Mouse (Mus musculus) kidney, adult 18-20 months (tissue): ENCODE results near the gene Gm20388.

ENCODE experiments used
- DNase-seq: peaks from one replicate; pipeline ENCODE4 v3.0.0; 2021

Gene Gm20388

DNA sequence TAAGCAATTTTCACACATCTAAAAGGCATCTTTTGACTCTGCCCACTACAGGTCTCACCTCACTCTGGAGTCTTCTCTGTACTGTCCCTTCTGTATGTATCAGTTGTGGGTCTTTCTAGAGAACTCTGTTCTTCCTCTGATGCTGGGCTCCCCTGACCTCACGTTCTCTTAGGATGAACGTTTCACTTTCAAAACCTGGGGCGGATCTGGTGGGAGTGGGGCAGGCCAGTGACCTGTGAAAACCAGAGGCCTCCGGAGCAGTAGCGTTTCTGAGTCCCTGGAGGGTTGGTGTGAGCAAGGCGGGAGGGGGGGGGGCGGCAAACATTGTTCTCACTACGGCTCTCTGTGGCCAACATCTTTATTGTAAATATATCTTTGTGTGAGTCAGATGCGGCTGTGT is 2147.9 kb downstream of the Gm20388 start:
- DNase-seq: no peak

DNA sequence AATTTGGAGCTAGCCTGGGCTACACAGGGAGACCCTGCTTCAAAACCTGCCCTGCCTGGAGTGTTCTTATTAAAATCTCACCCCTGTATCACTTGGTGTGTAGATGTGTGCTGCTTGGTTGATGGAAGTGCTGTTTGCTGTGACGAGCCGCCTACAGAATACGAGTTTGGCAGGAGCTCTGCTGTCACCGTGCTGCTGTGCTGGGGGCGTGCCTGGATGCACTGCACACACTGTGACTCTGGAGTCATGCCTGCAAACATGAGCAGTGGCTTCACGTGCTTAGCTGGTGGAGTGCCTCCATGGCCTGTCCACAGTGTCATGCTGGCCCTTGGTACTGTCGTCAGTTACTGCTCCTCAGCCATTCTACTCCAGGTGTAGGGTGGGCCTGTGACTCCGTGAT is 2148.3 kb downstream of the Gm20388 start:
- no peak for DNase-seq

DNA sequence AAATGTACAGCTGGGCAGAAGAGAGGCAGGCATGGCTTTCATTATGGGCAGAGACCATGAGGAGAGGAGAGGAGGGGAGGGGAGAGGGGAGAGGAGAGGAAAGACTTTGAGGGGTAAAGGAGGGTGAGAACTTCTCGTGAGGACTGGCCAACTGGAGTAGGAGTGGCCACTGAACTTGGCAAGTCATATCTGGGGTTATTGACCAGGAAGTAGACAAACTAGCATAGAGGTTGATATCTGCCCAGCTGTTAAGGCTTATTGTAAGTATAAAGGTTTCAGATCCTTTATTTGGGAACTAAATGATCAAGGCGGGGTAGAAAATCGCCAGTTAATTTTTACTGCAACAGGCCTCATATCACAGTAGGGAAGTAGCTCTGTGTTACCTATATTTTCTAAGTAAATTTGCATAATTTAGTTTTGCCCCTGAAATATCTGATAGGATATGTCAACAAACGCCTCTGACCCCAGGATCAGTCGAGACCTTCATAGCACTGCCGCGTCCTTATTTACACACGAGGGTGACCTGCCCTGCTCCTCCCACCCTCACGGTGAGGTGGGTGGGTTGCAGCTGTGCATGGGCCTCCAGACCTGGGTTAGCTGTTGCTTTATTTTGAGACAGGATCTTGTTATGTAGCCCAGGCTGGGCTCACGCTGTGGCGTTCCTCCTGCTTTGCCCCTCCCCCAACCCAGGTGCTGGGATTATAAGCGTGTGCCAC is 2152.0 kb downstream of the Gm20388 start:
- DNase-seq: no peak

DNA sequence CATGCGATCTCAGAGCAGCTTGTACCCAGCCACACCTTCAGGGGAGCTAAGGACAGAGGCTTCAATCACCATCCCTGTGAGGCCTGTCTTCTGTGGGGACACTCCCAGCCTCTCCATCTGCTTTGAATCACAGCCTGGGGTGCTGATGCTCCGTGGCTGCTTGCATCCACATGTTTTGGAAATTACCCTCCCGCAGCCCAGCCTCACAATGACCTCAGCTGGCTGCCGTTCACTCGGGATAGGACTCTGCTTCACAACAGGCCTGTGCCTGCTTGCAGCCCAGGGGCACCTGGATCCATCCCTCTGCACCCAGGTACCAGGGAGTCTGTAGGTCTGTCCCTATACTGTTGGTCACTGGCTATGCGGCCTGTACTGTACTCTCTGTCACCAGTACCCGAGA is 2153.7 kb downstream of the Gm20388 start:
- DNase-seq: no peak

DNA sequence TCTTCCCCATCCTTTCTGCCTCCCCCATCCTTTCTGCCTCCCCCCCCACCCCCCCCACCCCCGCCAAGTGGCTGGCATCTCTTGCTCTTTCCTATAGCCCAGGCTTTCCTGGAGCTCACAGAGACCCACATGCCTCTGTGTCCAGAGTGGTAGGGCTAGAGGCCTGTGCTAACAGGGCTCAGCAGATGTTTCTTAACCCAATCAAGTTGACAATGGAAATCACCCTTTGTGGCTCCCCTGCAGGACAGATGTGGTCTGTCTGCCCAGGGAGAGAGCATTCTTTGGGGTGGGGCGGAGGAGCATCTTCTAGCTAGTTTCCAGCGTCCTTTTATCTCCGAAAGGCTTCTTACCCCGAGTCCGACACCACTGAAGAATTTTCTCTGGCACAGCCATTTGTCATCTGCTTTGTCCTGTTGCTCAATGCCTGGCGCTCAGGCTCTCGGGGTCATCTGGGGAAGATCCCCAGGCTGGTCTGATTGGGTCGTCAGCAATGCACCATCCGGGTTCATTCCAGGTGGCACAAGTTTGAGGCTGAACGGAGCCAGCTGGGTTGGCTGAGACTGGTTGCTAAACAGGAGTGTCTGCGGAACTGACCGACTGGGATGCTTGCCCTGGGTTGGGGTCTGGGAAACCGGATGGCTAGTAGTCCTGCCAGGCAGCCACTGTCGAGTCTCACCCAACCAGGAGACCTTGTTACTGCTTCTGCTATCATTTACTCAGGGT is 2157.3 kb downstream of the Gm20388 start:
- DNase-seq: no peak

DNA sequence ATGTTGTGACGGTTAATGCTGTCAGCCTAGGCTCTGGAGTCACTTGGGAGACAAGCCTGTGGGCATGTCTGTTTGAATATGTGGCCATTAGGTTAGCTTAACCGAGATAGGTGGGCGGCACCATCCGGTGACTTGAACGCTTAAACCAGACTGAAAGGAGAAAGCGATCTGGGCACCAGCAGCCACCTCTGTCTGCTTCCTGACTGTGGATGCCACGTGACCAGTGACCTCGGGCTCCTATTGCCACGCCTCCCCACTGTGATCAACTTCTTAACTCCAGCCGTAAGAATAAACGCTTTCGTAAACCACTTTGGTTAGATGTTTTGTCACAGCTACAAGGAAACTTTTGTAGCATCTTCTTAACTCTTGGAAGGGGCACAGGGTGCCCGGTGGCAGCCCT is 2158.0 kb downstream of the Gm20388 start:
- no peak for DNase-seq

DNA sequence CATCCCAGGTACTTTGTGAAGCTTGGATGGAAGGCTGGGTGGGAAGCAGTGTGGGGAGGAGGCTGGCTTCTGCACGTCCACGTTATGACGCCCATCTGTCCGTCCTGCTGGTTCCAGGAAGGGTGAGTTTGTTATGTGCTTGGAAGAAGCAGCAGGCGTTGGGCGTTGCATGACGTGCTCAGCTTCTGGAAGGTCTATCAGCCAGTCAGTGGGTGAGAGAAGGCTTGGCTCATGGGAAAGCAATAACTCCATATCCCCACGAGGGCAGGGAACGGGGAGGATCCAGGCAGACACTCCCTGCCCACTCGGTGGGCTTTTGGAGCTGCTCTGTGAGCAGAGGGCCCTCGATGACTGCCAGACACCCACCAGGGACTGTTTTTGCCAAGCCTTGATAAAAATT is 2158.6 kb downstream of the Gm20388 start:
- DNase-seq: no peak

DNA sequence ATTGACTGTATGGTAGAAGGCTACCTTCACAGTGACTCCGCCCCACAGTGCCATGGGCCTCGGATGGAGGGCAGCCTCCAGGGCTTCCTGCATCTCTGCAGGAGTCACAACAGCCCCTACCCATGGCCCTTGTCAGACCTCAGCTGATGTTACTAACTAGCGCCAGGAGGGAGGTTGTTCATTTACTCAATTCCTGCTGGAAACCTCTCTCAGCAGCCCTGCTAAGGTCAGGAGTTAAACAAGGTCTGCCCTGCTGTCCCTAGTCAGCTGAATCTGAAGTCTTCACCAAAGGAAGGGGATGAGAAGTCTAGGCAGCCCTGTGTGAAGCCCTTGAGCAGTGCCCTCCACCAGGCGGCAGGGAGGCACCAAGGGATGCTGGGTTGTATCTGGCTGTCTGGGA is 2160.6 kb downstream of the Gm20388 start:
- peak; percentile 12 for DNase-seq

DNA sequence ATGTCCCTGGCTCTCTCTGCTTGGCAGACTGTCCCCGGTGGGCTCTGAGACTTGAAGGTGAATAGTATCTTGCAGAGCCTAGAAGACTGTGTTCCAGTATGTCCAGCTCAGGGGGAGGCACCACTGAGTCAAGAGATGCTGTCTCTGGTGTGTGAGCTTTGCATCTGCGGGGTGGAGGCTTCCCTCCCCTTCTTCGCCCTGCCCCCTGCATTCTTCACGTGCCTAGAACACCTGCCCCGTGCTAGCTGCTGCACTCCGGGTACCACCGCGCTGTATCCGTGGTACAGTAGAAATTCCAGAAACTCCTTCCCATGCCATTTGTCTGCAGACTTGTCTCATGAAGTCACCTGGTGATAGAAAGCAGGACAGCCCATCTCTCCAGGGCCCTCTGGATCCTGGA is 2163.3 kb downstream of the Gm20388 start:
- no peak for DNase-seq

DNA sequence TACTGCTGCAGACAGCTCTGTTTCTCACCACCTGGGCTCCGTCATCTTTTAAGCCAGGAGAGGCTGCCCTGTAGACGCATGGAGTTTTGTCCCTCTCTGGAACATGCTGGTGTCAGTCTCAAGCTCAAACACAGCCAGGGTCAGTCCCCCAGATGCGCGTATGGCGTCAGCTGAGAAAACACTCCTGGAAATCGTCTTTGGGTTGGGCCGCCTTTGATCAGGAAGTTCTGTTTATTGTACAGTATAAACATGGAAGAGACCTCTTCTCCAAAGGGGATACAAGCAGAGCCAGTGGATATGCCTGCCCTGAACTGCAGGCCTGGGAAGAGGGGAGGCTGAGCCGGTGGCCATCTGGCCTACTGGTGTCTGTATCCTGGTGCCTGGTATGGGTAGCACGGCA is 2163.8 kb downstream of the Gm20388 start:
- DNase-seq: no peak

DNA sequence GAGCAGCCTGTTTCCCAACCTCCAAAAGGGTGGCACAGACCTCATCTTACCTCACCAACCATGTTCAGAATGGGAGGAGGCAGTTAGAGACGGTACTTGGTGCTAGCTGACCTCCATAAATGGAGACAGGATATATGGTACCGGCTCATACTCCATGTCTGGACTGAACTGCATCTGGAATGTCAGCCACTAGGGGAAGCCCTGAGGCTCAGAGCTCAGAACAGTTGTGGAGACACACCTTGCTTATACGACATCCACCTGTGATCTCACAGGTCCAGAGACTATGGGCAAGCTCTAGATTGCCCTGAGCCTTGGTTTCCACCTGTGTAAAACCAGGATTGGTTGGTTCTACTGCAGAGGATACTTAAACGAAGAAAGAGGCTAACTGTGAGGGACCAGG is 2164.3 kb downstream of the Gm20388 start:
- DNase-seq: no peak

DNA sequence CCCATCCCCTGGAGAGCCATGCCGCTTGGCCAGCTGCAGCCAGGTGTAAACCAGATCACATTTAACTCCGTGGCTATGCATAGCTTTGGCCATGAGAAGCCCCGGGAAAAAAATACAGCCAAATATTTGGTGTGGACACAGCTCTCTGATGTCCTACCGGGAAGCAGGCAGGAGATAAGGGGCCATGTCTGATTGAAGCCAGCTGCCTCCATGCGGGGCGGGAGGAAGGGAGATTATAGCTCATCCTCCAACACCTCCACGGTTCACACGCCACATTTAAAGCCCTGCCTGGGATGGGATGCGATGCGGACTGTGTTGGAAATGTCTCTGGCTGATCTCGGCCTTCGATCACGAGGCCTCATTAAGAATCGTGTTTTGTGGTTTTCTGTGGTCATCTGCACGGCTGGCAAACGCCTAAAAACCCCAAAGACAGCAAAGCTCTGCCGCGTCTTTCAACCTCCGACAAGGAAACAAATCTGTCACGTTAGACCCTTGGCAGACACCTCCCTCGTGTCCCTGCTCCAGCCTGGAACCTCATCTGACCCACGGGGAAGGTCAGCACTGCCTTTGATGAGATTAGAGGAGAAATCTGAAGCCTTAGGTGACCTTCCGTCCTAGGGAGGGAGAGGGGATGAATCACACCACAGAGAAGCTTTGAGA is 2165.7 kb downstream of the Gm20388 start:
- no peak for DNase-seq

DNA sequence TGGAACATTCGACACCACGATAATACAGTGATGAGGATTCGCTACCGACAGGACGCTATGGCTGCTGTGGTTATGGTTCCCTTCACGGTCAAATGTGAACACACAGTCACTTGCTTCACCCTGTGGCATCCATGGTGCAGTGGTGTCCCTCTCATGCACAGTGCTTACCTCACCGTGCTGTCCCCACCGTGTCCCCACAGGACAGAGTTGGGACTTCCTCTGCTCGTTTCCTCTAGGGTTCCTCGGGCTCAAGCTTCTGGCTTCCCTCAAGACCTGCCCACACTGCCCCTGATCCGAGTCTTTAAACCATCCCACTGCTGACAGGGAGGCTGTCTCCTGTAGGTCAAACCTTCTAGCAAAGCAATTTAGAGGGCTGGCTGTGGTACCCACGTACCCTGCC is 2167.7 kb downstream of the Gm20388 start:
- no peak for DNase-seq

DNA sequence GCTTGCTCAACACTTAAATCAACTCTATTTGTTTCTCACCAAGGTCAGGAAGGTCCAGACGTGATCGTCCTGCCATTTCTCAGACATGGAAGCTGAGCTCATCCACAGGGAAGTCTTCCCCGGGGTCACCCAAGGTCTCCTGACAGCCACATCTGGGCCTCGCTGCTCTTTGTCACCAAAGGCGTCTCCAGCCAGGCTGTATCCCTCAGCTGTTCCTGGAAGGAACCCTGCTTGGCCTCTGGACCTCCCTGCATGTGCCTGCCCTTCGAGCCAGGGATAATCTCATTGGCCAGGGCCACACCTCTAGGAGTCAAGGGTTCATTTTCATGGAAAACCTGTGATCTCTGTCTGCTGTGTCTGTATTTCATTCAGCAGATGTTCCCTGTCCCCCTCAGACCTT is 2168.5 kb downstream of the Gm20388 start:
- DNase-seq: peak; percentile 36

DNA sequence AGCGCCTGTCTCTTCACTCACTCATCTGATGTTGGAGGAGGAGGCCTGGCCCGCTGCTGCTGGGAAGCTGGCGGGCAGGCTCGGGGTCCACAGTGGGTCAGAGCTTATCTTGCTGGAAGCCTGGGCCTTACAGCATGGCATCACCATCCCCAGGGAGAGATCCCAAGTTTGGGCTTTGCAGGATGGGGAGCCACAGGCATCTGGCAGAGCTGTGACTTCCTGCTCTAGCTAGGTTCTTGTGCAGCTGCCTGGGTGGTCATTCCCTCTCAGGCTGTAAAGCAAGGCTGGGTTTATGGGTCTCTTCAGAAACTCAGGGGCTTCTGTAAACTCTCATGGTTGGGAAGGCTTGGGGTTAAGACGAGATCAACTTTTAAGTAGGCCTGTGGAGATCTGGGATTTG is 2169.7 kb downstream of the Gm20388 start:
- DNase-seq: no peak

DNA sequence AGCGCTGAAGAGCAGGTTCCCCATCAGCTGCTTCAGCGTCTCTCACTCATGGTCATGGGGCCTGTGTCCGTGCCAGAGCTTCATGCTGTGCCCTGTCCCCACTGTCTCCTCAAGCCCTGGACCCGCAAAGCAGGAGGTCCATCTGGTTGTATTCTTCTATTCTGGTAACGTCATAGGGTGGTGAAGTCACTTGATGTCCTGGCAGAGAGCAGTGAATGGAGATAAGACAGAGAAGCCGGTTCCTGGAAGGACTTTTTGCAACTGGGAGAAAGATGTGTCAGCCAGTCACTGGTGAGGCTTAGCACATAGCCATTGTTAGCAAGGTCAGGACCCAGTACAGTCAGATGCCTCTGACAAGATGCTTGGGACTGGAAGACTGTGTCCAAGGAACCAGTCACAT is 2172.8 kb downstream of the Gm20388 start:
- DNase-seq: no peak

DNA sequence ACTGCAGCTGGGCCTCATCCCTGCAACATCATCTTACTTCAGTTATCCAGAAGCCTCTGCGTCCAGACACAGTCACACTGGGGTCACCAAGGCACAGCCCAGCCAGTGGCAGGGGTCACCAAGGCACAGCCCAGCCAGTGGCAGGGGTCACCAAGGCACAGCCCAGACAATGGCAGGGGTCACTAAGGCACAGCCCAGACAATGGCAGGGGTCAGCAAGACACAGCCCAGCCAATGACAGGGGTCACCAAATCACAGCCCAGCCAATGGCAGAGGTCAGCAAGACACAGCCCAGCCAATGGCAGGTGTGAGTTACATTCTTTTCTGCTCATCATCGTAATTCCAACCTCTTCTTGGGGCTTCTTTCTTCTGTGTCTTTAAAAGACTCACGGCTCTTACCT is 2173.5 kb downstream of the Gm20388 start:
- DNase-seq: no peak

DNA sequence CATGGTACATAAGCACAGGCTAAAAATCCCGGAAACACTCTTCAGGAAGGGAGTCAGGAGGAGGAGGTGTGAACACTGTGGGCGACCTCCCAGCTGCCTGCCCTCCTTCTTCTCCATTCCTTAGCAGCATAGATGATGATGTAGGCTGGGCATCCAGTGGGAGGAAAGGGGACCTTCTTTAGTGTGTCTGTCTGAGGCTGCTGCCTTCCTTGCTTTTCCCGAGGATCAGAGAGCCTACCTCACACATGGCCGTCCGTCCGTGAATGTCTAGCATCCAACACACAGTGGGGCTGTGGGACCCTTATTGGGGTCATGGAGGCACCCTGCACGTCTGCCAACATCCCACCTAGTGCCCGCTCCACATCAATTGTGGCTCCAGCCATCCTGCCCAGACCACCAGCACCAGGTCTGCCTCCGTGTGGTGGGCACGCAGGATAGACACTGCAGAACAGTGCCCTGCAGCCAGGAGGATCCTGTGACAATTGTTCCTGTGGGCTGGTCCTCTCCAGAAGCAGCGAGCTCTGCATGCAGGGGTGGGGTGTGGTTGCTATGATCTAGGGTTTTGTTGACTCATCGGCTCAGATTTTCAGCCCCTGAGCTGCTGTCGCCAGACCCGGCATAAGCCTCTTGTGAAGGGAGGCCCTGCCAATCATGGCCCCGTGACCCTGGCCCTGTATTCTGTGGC is 2174.2 kb downstream of the Gm20388 start:
- no peak for DNase-seq

DNA sequence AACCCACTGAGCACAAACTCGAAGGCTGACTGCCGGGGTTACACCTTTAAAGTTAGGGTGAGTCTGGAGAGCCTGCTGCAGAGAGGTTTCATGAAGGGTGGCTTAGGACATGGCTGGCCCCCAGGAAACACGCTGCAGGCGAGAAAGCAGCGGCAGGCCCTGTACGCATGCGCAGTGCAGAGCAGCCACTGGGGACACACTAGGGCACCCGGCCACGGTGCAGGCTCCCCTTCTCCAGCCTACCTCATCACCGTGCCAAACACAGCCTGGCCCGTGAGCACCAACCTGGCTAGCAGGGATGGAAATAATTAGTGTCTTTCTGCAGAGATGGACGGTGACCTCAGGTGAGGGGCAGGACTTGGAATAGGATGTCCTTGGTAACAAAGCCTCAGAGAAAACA is 2175.4 kb downstream of the Gm20388 start:
- DNase-seq: no peak

DNA sequence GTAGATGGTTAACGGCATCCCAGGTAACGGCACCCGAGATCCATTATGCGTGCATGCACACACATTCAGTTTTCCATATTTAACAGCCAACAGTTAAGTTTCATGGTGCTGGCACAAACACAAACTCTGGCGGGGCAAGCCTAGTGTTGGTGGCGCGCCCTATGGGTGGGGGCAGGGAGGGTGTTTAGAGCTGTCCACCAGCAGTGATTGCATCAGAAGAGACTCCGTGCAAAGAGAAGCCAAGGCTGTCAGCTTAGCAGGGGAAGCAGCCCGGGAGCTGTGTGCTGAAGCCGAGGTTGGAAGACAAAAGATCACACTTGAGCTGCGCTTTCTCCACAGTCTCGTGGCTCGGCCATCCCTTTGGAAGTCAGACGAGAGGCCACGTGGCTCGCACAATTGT is 2178.0 kb downstream of the Gm20388 start:
- DNase-seq: no peak

DNA sequence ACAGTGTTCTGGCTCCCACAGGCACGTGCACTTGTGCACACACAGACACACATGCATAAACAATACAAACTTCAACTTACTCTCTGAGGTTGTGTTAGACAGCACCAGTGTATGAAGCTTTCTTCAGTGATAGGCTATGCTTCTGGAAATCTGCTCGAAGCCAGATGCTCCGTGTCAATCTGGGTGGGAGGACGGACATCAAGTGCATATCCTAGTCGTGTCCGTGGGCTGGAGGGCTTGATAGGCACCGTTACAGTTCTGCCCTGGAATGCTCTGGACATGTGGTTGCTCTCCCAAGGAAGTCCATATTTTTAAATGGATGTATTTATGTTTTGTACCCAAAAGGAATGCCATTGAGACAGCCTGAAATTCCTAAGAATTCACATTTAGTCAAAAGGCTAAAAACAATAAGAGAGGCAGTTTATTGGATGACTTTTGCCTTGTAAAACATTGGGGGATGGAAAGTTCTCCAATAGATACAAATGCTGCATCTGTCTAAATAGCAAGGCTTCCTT is 2178.6 kb downstream of the Gm20388 start:
- no peak for DNase-seq

DNA sequence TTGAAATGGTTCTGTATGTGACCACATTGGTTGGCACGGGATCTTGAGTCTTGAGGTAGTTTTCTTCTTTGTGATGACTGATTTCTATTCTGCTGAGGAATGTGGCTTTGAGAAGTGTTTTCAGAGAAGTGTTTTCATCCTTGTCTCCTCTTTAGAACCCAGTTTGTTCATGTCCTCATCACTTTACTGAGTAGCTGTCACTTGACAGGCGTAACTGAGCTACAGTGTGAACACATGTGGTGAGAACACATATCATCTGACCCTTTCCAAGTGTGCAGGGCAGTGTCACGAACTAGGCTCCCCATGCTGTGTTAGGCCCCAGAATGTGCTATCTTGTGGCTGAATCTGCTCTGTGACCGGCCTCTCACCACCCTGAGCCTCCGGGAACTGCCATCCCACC is 2181.8 kb downstream of the Gm20388 start:
- no peak for DNase-seq

DNA sequence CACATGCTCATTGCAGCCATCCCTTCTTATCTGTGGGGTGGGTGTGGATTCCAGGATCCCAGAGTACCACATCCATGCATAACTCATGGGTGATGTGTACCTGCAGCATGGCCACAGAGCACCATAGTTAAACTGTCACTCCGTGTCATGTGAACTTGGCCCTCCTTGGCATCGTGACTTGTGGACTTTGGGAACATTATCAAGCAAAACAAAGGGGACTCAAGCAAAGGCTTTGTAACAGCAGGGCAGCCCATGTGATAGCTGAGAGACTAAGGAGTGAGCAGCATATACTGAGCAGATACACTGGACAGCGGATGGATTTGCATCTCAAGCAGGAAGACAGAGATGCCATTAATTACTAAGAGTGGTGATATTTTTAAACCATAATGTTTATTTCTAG is 2188.1 kb downstream of the Gm20388 start:
- peak; percentile 45 for DNase-seq
